ENCODE assay signal across 8 mouse cellular contexts in genomic region chr6:91901505-91901904, GRCm38 (mm10). TPM values are rescaled to one million over a fixed set of nuclear protein-coding genes. Genes with fewer than 3 reads are reported as not detected.
DNase-seq lines count a peak whose midpoint lies in the region; ATAC-seq and TF ChIP-seq lines count a peak whose summit lies in the region.

No protein-coding gene starts in this region.

- 30% methylated on average over 5 of the region's 5 CpGs for WGBS in bone marrow, adult 2 months
- WGBS in embryonic facial prominence, embryonic 14.5 days: 28% methylated on average over 5 of the region's 5 CpGs
- WGBS in kidney, postnatal 0 days: 34% methylated on average over 5 of the region's 5 CpGs
- WGBS in liver, embryonic 13.5 days (ENCODE audit: insufficient replicate concordance): 25% methylated on average over 5 of the region's 5 CpGs

- no peaks in the 10 kb centered on the region for H3K27me3 ChIP-seq in E14TG2a.4 (ENCODE audit: insufficient read depth, low read length)
- no peaks in the 10 kb centered on the region for H3K27me3 ChIP-seq in embryonic facial prominence, embryonic 14.5 days (replicated peaks; ENCODE audit: control insufficient read depth, insufficient read depth, low read length)
- H3K27me3 ChIP-seq in kidney, postnatal 0 days (ENCODE audit: insufficient read depth, low read length): no peaks in the 10 kb centered on the region
- no peaks in the 10 kb centered on the region for H3K27me3 ChIP-seq in liver, embryonic 13.5 days

- peak; percentile 87 for DNase-seq in embryonic facial prominence, embryonic 14.5 days (ENCODE audit: low spot score)
- DNase-seq in heart, adult 9 months (ENCODE audit: low spot score in 2 of 2): peak; percentile 35 to 69
- peak; percentile 92 for DNase-seq in kidney, postnatal 0 days (ENCODE audit: low spot score)
- peak; percentile 29 for DNase-seq in liver, embryonic 13.5 days
- DNase-seq in ovary, postnatal 14 days (ENCODE audit: low spot score): peak; percentile 76
- peak; percentile 67 for DNase-seq in thymus, postnatal 14 days

- peak; percentile 63; the same call in 1 of the 2 replicates for ATAC-seq in embryonic facial prominence, embryonic 14.5 days (ENCODE audit: low read depth)
- no peak; the same call in 1 of the 2 replicates for ATAC-seq in kidney, postnatal 0 days (replicated peaks; ENCODE audit: low FRiP score, low read depth)
- ATAC-seq in liver, embryonic 13.5 days (ENCODE audit: low read depth): 0 out of 2 replicates have a peak, but pooled peaks have one; percentile 51

- peak; percentile 73 for TF ChIP-seq CTCF in E14TG2a.4 (conservative IDR thresholded peaks at IDR 0.05; ENCODE audit: low read length)
- peak; percentile 88 for TF ChIP-seq CTCF in bone marrow, adult 2 months (IDR thresholded peaks at IDR 0.05; ENCODE audit: control insufficient read depth, insufficient read depth, low read length)
- TF ChIP-seq CTCF in kidney, postnatal 0 days (IDR thresholded peaks at IDR 0.05; ENCODE audit: low read depth): peak; percentile 96

- no peak overlapping the region for H3K4me2 ChIP-seq in embryonic facial prominence, embryonic 14.5 days (ENCODE audit: low read depth, low read length)
- H3K4me2 ChIP-seq in kidney, postnatal 0 days (ENCODE audit: low read length): no peak overlapping the region
- no peak overlapping the region for H3K4me2 ChIP-seq in liver, embryonic 13.5 days

- peaks cover 58% of the 10 kb centered on the region for H3K36me3 ChIP-seq in E14TG2a.4 (ENCODE audit: insufficient read depth, low read length)
- peaks cover 54% of the 10 kb centered on the region for H3K36me3 ChIP-seq in embryonic facial prominence, embryonic 14.5 days (ENCODE audit: control insufficient read depth, insufficient read depth, low read length)
- H3K36me3 ChIP-seq in kidney, postnatal 0 days (ENCODE audit: insufficient read depth, low read length): peaks cover 37% of the 10 kb centered on the region
- peaks cover 53% of the 10 kb centered on the region for H3K36me3 ChIP-seq in liver, embryonic 13.5 days

- H3K4me1 ChIP-seq in E14TG2a.4 (replicated peaks; ENCODE audit: low read depth, low read length): peaks cover 3% of the 10 kb centered on the region; the same call in 1 of the 2 replicates
- no peaks in the 10 kb centered on the region for H3K4me1 ChIP-seq in bone marrow, adult 2 months (ENCODE audit: control insufficient read depth, insufficient read depth, low read length)
- H3K4me1 ChIP-seq in embryonic facial prominence, embryonic 14.5 days (ENCODE audit: control insufficient read depth, insufficient read depth, low read length): no peaks in the 10 kb centered on the region
- no peaks in the 10 kb centered on the region for H3K4me1 ChIP-seq in kidney, postnatal 0 days (replicated peaks; ENCODE audit: insufficient read depth, low read length)
- H3K4me1 ChIP-seq in liver, embryonic 13.5 days (replicated peaks): no peaks in the 10 kb centered on the region

- no peak overlapping the region for H3K9ac ChIP-seq in embryonic facial prominence, embryonic 14.5 days (ENCODE audit: low read depth, low read length)
- H3K9ac ChIP-seq in kidney, postnatal 0 days (ENCODE audit: low read depth, low read length): no peak overlapping the region
- no peak overlapping the region for H3K9ac ChIP-seq in liver, embryonic 13.5 days

- no peak for TF ChIP-seq POLR2A in bone marrow, adult 2 months (IDR thresholded peaks at IDR 0.05; ENCODE audit: borderline replicate concordance, control insufficient read depth, low read depth, low read length)

- no peaks in the 10 kb centered on the region for H3K9me3 ChIP-seq in E14TG2a.4 (ENCODE audit: low read length)
- no peaks in the 10 kb centered on the region for H3K9me3 ChIP-seq in embryonic facial prominence, embryonic 14.5 days (ENCODE audit: control insufficient read depth, low read length)
- H3K9me3 ChIP-seq in kidney, postnatal 0 days (replicated peaks; ENCODE audit: low read length): no peaks in the 10 kb centered on the region
- H3K9me3 ChIP-seq in liver, embryonic 13.5 days (replicated peaks): no peaks in the 10 kb centered on the region

- H3K4me3 ChIP-seq in E14TG2a.4 (replicated peaks; ENCODE audit: low read length): no peak overlapping the region
- no peak overlapping the region for H3K4me3 ChIP-seq in bone marrow, adult 2 months (replicated peaks; ENCODE audit: control insufficient read depth, low read depth, low read length)
- H3K4me3 ChIP-seq in embryonic facial prominence, embryonic 14.5 days (ENCODE audit: low read depth, low read length): no peak overlapping the region
- no peak overlapping the region for H3K4me3 ChIP-seq in kidney, postnatal 0 days (replicated peaks; ENCODE audit: low read depth, low read length)
- H3K4me3 ChIP-seq in liver, embryonic 13.5 days (replicated peaks): no peak overlapping the region

- no peak overlapping the region for H3K27ac ChIP-seq in bone marrow, adult 2 months (ENCODE audit: control insufficient read depth, insufficient read depth, low read depth, low read length, poor library complexity)
- H3K27ac ChIP-seq in embryonic facial prominence, embryonic 14.5 days (replicated peaks; ENCODE audit: low read depth, low read length): no peak overlapping the region
- no peak overlapping the region for H3K27ac ChIP-seq in kidney, postnatal 0 days
- H3K27ac ChIP-seq in liver, embryonic 13.5 days: no peak overlapping the region

RNA-seq across cellular contexts. Expression of gene 4930590J08Rik, which starts 1.1 kb away (rescaled TPM):
- polyA plus RNA-seq in bone marrow, adult 2 months (2011; ENCODE audit: insufficient read depth, insufficient read length, low replicate concordance, missing spikeins): 0.36 TPM in 1 of 2 replicates, not detected in the other
- polyA plus RNA-seq in embryonic facial prominence, embryonic 14.5 days (2014; fragmentation: Nextera tagmentation; extraction: Ambion mirVana): 0.32 and 0.55 TPM in 2 replicates
- polyA plus RNA-seq in kidney, postnatal 0 days (2015; fragmentation: Nextera tagmentation; extraction: Ambion mirVana): 0.06 and 0.21 TPM in 2 replicates
- polyA plus RNA-seq in liver, embryonic 13.5 days (2015; fragmentation: Nextera tagmentation; extraction: Ambion mirVana): 0.07 TPM in 1 of 2 replicates, not detected in the other

RNA-seq across cellular contexts. Expression of gene Ccdc174, which starts 23.7 kb away (rescaled TPM):
- polyA plus RNA-seq in bone marrow, adult 2 months (2011; ENCODE audit: insufficient read depth, insufficient read length, low replicate concordance, missing spikeins): 25.3 and 25.8 TPM in 2 replicates
- polyA plus RNA-seq in embryonic facial prominence, embryonic 14.5 days (2014; fragmentation: Nextera tagmentation; extraction: Ambion mirVana): 27.0 and 27.8 TPM in 2 replicates
- polyA plus RNA-seq in kidney, postnatal 0 days (2015; fragmentation: Nextera tagmentation; extraction: Ambion mirVana): 38.3 and 38.6 TPM in 2 replicates
- 17.5 and 23.0 TPM in 2 replicates for polyA plus RNA-seq in liver, embryonic 13.5 days (2015; fragmentation: Nextera tagmentation; extraction: Ambion mirVana)

Comparison
In these comparisons a context has a peak if more than half of its experiments do, and no peak if none do; other contexts are left out.
1. DNase-seq: peak in every context shown above with its lines; median percentile 92 in kidney, postnatal 0 days; 87 in embryonic facial prominence, embryonic 14.5 days; 76 in ovary, postnatal 14 days; 67 in thymus, postnatal 14 days; 52 in heart, adult 9 months; 29 in liver, embryonic 13.5 days.